Mouse (Mus musculus) CH12.LX (cell line): ENCODE measurements at regions not wholly inside any gene's neighbourhood (a gene's known extent, or its start where the extent isn't known, plus 50 kb on each side); places are given as distances from the start of the nearest gene placed in this dataset.

Experiments used
- DNase-seq: peaks from one replicate; pipeline ENCODE4 v3.0.0-alpha.2; 2013; ENCODE audit errors: extremely low read depth
- H3K27ac ChIP-seq: 2 replicates; pipeline ENCODE4 v1.5.1; 2012; ENCODE audit warnings: low read depth, mild to moderate bottlenecking, control low read depth, moderate library complexity; ENCODE audit not compliant: insufficient read depth
- H3K27me3 ChIP-seq: replicated peaks from 2 replicates; pipeline ENCODE3; 2012; ENCODE audit warnings: inconsistent platforms
- H3K36me3 ChIP-seq, 2 experiments: replicated peaks in 1 of 2; 2 replicates each; pipeline versions ENCODE3 to v1.6.1; 2012; ENCODE audit warnings: inconsistent platforms in 1 of 2, low read length in 1 of 2, mild to moderate bottlenecking in 1 of 2, mixed read lengths in 1 of 2, moderate library complexity in 1 of 2; ENCODE audit not compliant: control insufficient read depth in 1 of 2, insufficient read depth in 1 of 2
- H3K4me1 ChIP-seq, 2 experiments: 2 replicates each; pipeline ENCODE4 v1.6.1; 2012; ENCODE audit warnings: inconsistent platforms in 1 of 2, moderate library complexity in 1 of 2; ENCODE audit not compliant: insufficient read depth in 2 of 2, control insufficient read depth in 1 of 2
- H3K4me2 ChIP-seq: 2 replicates; pipeline ENCODE4 v1.6.1; 2012; ENCODE audit warnings: low read depth, mild to moderate bottlenecking, control low read depth; ENCODE audit not compliant: poor library complexity, insufficient read depth, severe bottlenecking
- H3K4me3 ChIP-seq, 3 experiments: fragments of 150-350 bp in 1 of 3; sonication (generic) in 1 of 3; replicated peaks in 1 of 3; 2 replicates each; pipeline versions ENCODE3 to v1.5.1; 2011 to 2012; ENCODE audit warnings: low read depth in 2 of 3, low read length in 2 of 3, mild to moderate bottlenecking in 2 of 3, moderate library complexity in 2 of 3, control low read depth in 1 of 3, improper control_type of control experiment in 1 of 3, inconsistent platforms in 1 of 3, mixed read lengths in 1 of 3; ENCODE audit not compliant: poor library complexity in 1 of 3
- H3K79me2 ChIP-seq: replicated peaks from 2 replicates; pipeline ENCODE4 v1.6.1; 2012; ENCODE audit warnings: mild to moderate bottlenecking, moderate library complexity; ENCODE audit not compliant: control insufficient read depth, poor library complexity, insufficient read depth, severe bottlenecking; ENCODE audit errors: extremely low read depth
- H3K9ac ChIP-seq: 2 replicates; pipeline ENCODE4 v1.6.1; 2012; ENCODE audit warnings: low read depth, mild to moderate bottlenecking, control low read depth, moderate library complexity; ENCODE audit not compliant: insufficient read depth
- H3K9me3 ChIP-seq: replicated peaks from 2 replicates; pipeline ENCODE3; 2012; ENCODE audit warnings: low read length, inconsistent platforms, mixed read lengths
- BHLHE40 ChIP-seq: IDR thresholded peaks from 2 replicates; pipeline ENCODE4 v1.6.1; 2011; ENCODE audit warnings: mild to moderate bottlenecking, low read depth, low read length, improper control_type of control experiment
- CHD1 ChIP-seq: IDR thresholded peaks from 2 replicates; pipeline ENCODE4 v1.6.1; 2012; ENCODE audit warnings: low read depth, low read length, improper control_type of control experiment, inconsistent platforms
- CTCF ChIP-seq, 2 experiments: IDR thresholded peaks in 1 of 2; conservative IDR thresholded peaks in 1 of 2; 2 replicates each; pipeline ENCODE4 v1.5.1; 2011 to 2012; ENCODE audit warnings: low read depth in 2 of 2, low read length in 2 of 2, improper control_type of control experiment in 1 of 2, inconsistent platforms in 1 of 2, mild to moderate bottlenecking in 1 of 2, moderate library complexity in 1 of 2
- E2F4 ChIP-seq: IDR thresholded peaks from 2 replicates; pipeline ENCODE4 v1.6.1; 2011; ENCODE audit warnings: low read depth, low read length, improper control_type of control experiment; ENCODE audit not compliant: insufficient replicate concordance
- ELF1 ChIP-seq: IDR thresholded peaks from 2 replicates; pipeline ENCODE4 v1.6.1; 2014; ENCODE audit warnings: low read depth, mild to moderate bottlenecking, inconsistent platforms, low read length, improper control_type of control experiment
- ETS1 ChIP-seq: conservative IDR thresholded peaks from 2 replicates; pipeline ENCODE4 v1.6.1; 2012; ENCODE audit warnings: low read depth, mild to moderate bottlenecking, inconsistent platforms, low read length, improper control_type of control experiment, moderate library complexity
- JUND ChIP-seq: conservative IDR thresholded peaks from 2 replicates; pipeline ENCODE4 v1.6.1; 2011; ENCODE audit warnings: low read depth, low read length, improper control_type of control experiment
- MEF2A ChIP-seq: IDR thresholded peaks from 2 replicates; pipeline ENCODE4 v1.6.1; 2014; ENCODE audit warnings: low read depth, mild to moderate bottlenecking, inconsistent platforms, low read length, improper control_type of control experiment, borderline replicate concordance
- MYC ChIP-seq: IDR thresholded peaks from 2 replicates; pipeline ENCODE4 v1.6.1; 2011; ENCODE audit warnings: low read depth, mild to moderate bottlenecking, improper control_type of control experiment, low read length
- NRF1 ChIP-seq: IDR thresholded peaks from 2 replicates; pipeline ENCODE4 v1.6.1; 2014; ENCODE audit warnings: low read depth, mild to moderate bottlenecking, inconsistent platforms, low read length, improper control_type of control experiment, moderate library complexity
- POLR2A ChIP-seq: IDR thresholded peaks from 2 replicates; pipeline ENCODE4 v1.6.1; 2011; ENCODE audit warnings: low read depth, mild to moderate bottlenecking, improper control_type of control experiment, low read length
- POLR2AphosphoS2 ChIP-seq: IDR thresholded peaks from 2 replicates; pipeline ENCODE4 v1.6.1; 2011; ENCODE audit warnings: low read depth, low read length, improper control_type of control experiment
- SIN3A ChIP-seq: IDR thresholded peaks from 2 replicates; pipeline ENCODE4 v1.6.1; 2012; ENCODE audit warnings: low read length, improper control_type of control experiment, inconsistent platforms
- SMC3 ChIP-seq: IDR thresholded peaks from 2 replicates; pipeline ENCODE4 v1.6.1; 2011; ENCODE audit warnings: low read depth, low read length, improper control_type of control experiment
- TBP ChIP-seq: conservative IDR thresholded peaks from 2 replicates; pipeline ENCODE4 v1.6.1; 2011; ENCODE audit warnings: low read depth, low read length, improper control_type of control experiment
- UBTF ChIP-seq: IDR thresholded peaks from 2 replicates; pipeline ENCODE4 v1.6.1; 2012; ENCODE audit warnings: low read depth, mild to moderate bottlenecking, inconsistent platforms, low read length, improper control_type of control experiment, moderate library complexity
- ZC3H11A ChIP-seq: IDR thresholded peaks from 2 replicates; pipeline ENCODE4 v1.6.1; 2012; ENCODE audit warnings: low read depth, mild to moderate bottlenecking, inconsistent platforms, low read length, improper control_type of control experiment
- ZNF384 ChIP-seq: IDR thresholded peaks from 2 replicates; pipeline ENCODE4 v1.6.1; 2012; ENCODE audit warnings: low read depth, low read length, improper control_type of control experiment, inconsistent platforms
- dilution Hi-C: fragments of 300-500 bp; cut with MboI; formaldehyde crosslinking; loops from 2 replicates; pipeline ENCODE4 v1.14.3; 2020; ENCODE audit warnings: low sequenced_read_pairs; ENCODE audit not compliant: extremely low pct_unique_long_range_greater_than_20kb, extremely low pct_ligation_motif_present
- in situ Hi-C: fragments of 300-500 bp; cut with MboI; formaldehyde crosslinking; loops from 3 replicates; pipeline ENCODE4 v1.14.3; 2019; ENCODE audit warnings: low sequenced_read_pairs, low pct_ligation_motif_present, low pct_unique_long_range_greater_than_20kb, mixed read lengths

GRCm38 (mm10) chr9:117872021-117872386 is 168.3 kb upstream of the Azi2 start:
- no peaks in the 10 kb centered on the region for H3K79me2 ChIP-seq
- H3K4me2 ChIP-seq: no peak overlapping the region
- no peaks in the 10 kb centered on the region for H3K4me1 ChIP-seq
- H3K4me3 ChIP-seq: no peak overlapping the region
- DNase-seq: no peak
- H3K36me3 ChIP-seq: no peaks in the 10 kb centered on the region
- TF ChIP-seq ELF1: no peak
- TF ChIP-seq UBTF: no peak
- TF ChIP-seq SIN3A: no peak
- no peak for TF ChIP-seq MYC
- TF ChIP-seq ZC3H11A: no peak
- TF ChIP-seq, all 38 proteins: peak for 0
- H3K9me3 ChIP-seq: peaks cover 58% of the 10 kb centered on the region
- in situ Hi-C loops: no loop called here
- H3K27me3 ChIP-seq: no peaks in the 10 kb centered on the region
- H3K9ac ChIP-seq: no peak overlapping the region
- H3K27ac ChIP-seq: no peak overlapping the region
- dilution Hi-C loops: no loop called here

- Histone ChIP-seq H3K27me3 (no peaks in the 10 kb centered on the region), H3K36me3 (no peaks in the 10 kb centered on the region), H3K9ac (no peak overlapping the region), H3K27ac (no peak overlapping the region), H3K4me3 (no peak overlapping the region), H3K79me2 (no peaks in the 10 kb centered on the region), H3K9me3 (peaks cover 59% of the 10 kb centered on the region), H3K4me1 (no peaks in the 10 kb centered on the region), H3K4me2 (no peak overlapping the region)
- in situ Hi-C loops (no loop called here), dilution Hi-C loops (no loop called here)
- TF ChIP-seq CHD1: no peak
- TF ChIP-seq UBTF: no peak
- TF ChIP-seq MEF2A: no peak
- TF ChIP-seq JUND: no peak
- no peak for TF ChIP-seq POLR2AphosphoS2
- no peak for TF ChIP-seq E2F4
- TF ChIP-seq BHLHE40: no peak
- no peak for TF ChIP-seq NRF1
- TF ChIP-seq TBP: no peak
- TF ChIP-seq ETS1: no peak
- TF ChIP-seq ZNF384: no peak
- no peak for TF ChIP-seq MYC
- no peak for DNase-seq
These were observed 169.7 kb upstream of the Azi2 start for GRCm38 (mm10) chr9:117870616-117871015.

- Histone ChIP-seq H3K27ac (no peak overlapping the region), H3K79me2 (no peaks in the 10 kb centered on the region), H3K4me1 (no peaks in the 10 kb centered on the region), H3K36me3 (no peaks in the 10 kb centered on the region), H3K9me3 (peaks cover 61% of the 10 kb centered on the region), H3K4me2 (no peak overlapping the region), H3K4me3 (no peak overlapping the region), H3K27me3 (no peaks in the 10 kb centered on the region), H3K9ac (no peak overlapping the region)
- dilution Hi-C loops: no loop called here
- in situ Hi-C loops: no loop called here
- DNase-seq: no peak
- TF ChIP-seq SMC3 (no peak), POLR2A (no peak), CTCF (conservative IDR thresholded peaks at IDR 0.05 in 1 of 2, IDR thresholded peaks at IDR 0.05 in 1 of 2; ENCODE audit: low read depth in 2 of 2, low read length in 2 of 2) (peak in 1 of 2 experiments; percentile 9; a peak in 1 of 4 replicates), ELF1 (no peak)
These were observed 176.4 kb upstream of the Azi2 start for GRCm38 (mm10) chr9:117863944-117864343.
